Mouse (Mus musculus): ENCODE results near the gene Olfr1022.

The Olfr1022 gene

GRCm38 (mm10) chr2:85868294-85868693, at the start of gene Olfr1022:
Gene Olfr1022, plus strand, starts transcription at chr2:85868594.
- no peak for DNase-seq (ENCODE audit: low spot score)

GRCm38 (mm10) chr2:85845383-85845782, 23.0 kb upstream of the Olfr1022 start, which contains the start of gene Olfr1019:
Gene Olfr1019, minus strand, starts transcription at chr2:85845483.
- DNase-seq (ENCODE audit: low spot score) = no peak

GRCm38 (mm10) chr2:85846730-85847129, 21.7 kb upstream of the Olfr1022 start, which contains the start of gene Olfr1020:
Gene Olfr1020, plus strand, starts transcription at chr2:85847030.
- no peak for DNase-seq (ENCODE audit: low spot score)

GRCm38 (mm10) chr2:85885340-85885739, 16.9 kb downstream of the Olfr1022 start, which contains the start of gene Olfr1023:
Gene Olfr1023, plus strand, starts transcription at chr2:85885640.
- DNase-seq (ENCODE audit: low spot score) = no peak

GRCm38 (mm10) chr2:85904952-85905351, 36.6 kb downstream of the Olfr1022 start, which contains the start of gene Olfr1024:
Gene Olfr1024, minus strand, starts transcription at chr2:85905052.
- DNase-seq (ENCODE audit: low spot score) = no peak

GRCm38 (mm10) chr2:85913197-85913596, 44.8 kb downstream of the Olfr1022 start:
- DNase-seq (ENCODE audit: low spot score) = no peak

- no peak for DNase-seq (ENCODE audit: low spot score)
These were observed 46.5 kb downstream of the Olfr1022 start, which contains the start of gene Olfr1025-ps1 for GRCm38 (mm10) chr2:85914893-85915292. Gene Olfr1025-ps1, plus strand, starts transcription at chr2:85915193.
